Mouse (Mus musculus) MEL (cell line): ENCODE results near the gene Tmem126b. TPM values are rescaled to one million over a fixed set of nuclear protein-coding genes. Genes with fewer than 3 reads are reported as not detected.

Experiments
- DNase-seq: peaks from one replicate; pipeline ENCODE4 v3.0.0; 2011; ENCODE audit warnings: low read depth, low spot score
- H3K27ac ChIP-seq: 2 replicates; pipeline ENCODE4 v1.5.1; 2012; ENCODE audit warnings: low read depth, mild to moderate bottlenecking, control low read depth, low read length, moderate library complexity; ENCODE audit not compliant: control insufficient read depth
- H3K27me3 ChIP-seq, 2 experiments: fragments of 150-350 bp in 1 of 2; sonication (generic) in 1 of 2; 2 replicates each; pipeline ENCODE4 v1.6.1; 2012; ENCODE audit warnings: low read length in 2 of 2, mild to moderate bottlenecking in 2 of 2, improper control_type of control experiment in 1 of 2, moderate library complexity in 1 of 2; ENCODE audit not compliant: insufficient read depth in 2 of 2, control insufficient read depth in 1 of 2
- H3K36me3 ChIP-seq, 2 experiments: 2 replicates each; pipeline ENCODE4 v1.6.1; 2012 to 2014; ENCODE audit warnings: low read length in 2 of 2, improper control_type of control experiment in 1 of 2, inconsistent platforms in 1 of 2, mild to moderate bottlenecking in 1 of 2; ENCODE audit not compliant: insufficient read depth in 2 of 2, control insufficient read depth in 1 of 2
- H3K4me1 ChIP-seq, 2 experiments: fragments of 150-350 bp in 1 of 2; sonication (generic) in 1 of 2; 2 replicates each; pipeline ENCODE4 v1.6.1; 2012; ENCODE audit warnings: low read length in 2 of 2, improper control_type of control experiment in 1 of 2, mild to moderate bottlenecking in 1 of 2; ENCODE audit not compliant: insufficient read depth in 2 of 2, control insufficient read depth in 1 of 2
- H3K4me3 ChIP-seq, 2 experiments: fragments of 150-350 bp in 1 of 2; sonication (generic) in 1 of 2; 2 replicates each; pipeline ENCODE4 v1.5.1; 2012; ENCODE audit warnings: low read depth in 2 of 2, low read length in 2 of 2, mild to moderate bottlenecking in 2 of 2, moderate library complexity in 2 of 2, control low read depth in 1 of 2, improper control_type of control experiment in 1 of 2; ENCODE audit not compliant: control insufficient read depth in 1 of 2, insufficient read depth in 1 of 2
- H3K79me2 ChIP-seq: 2 replicates; pipeline ENCODE4 v1.6.1; 2012; ENCODE audit warnings: mild to moderate bottlenecking, low read length, moderate library complexity; ENCODE audit not compliant: control insufficient read depth, poor library complexity, insufficient read depth
- H3K9ac ChIP-seq: 2 replicates; pipeline ENCODE4 v1.6.1; 2012; ENCODE audit warnings: low read depth, mild to moderate bottlenecking, control low read depth, low read length, moderate library complexity; ENCODE audit not compliant: control insufficient read depth, poor library complexity, severe bottlenecking
- H3K9me3 ChIP-seq: fragments of 150-350 bp; sonication (generic); replicated peaks from 2 replicates; pipeline ENCODE4 v1.6.1; 2012; ENCODE audit warnings: mild to moderate bottlenecking, low read length, improper control_type of control experiment, moderate library complexity; ENCODE audit not compliant: insufficient read depth
- BHLHE40 ChIP-seq: IDR thresholded peaks from 2 replicates; pipeline ENCODE4 v1.6.1; 2012; ENCODE audit warnings: low read depth, mild to moderate bottlenecking, inconsistent platforms, low read length, improper control_type of control experiment, borderline replicate concordance
- CHD2 ChIP-seq: IDR thresholded peaks from 2 replicates; pipeline ENCODE4 v1.6.1; 2011; ENCODE audit warnings: low read length, improper control_type of control experiment
- CTCF ChIP-seq, 3 experiments: IDR thresholded peaks in 2 of 3; conservative IDR thresholded peaks in 1 of 3; 2 replicates each; pipeline ENCODE4 v1.5.1; 2011 to 2012; ENCODE audit warnings: low read length in 3 of 3, low read depth in 2 of 3, mild to moderate bottlenecking in 2 of 3, improper control_type of control experiment in 1 of 3, inconsistent platforms in 1 of 3, mixed read lengths in 1 of 3, moderate library complexity in 1 of 3; ENCODE audit not compliant: control insufficient read depth in 1 of 3, insufficient read depth in 1 of 3, poor library complexity in 1 of 3, severe bottlenecking in 1 of 3
- E2F4 ChIP-seq: IDR thresholded peaks from 2 replicates; pipeline ENCODE4 v1.6.1; 2011; ENCODE audit warnings: low read depth, low read length, improper control_type of control experiment, borderline replicate concordance
- ETS1 ChIP-seq: IDR thresholded peaks from 2 replicates; pipeline ENCODE4 v1.6.1; 2012; ENCODE audit warnings: low read depth, mild to moderate bottlenecking, inconsistent platforms, low read length, improper control_type of control experiment, moderate library complexity
- GABPA ChIP-seq: IDR thresholded peaks from 2 replicates; pipeline ENCODE4 v1.6.1; 2012; ENCODE audit warnings: low read depth, mild to moderate bottlenecking, inconsistent platforms, low read length, improper control_type of control experiment, moderate library complexity
- GATA1 ChIP-seq: IDR thresholded peaks from 2 replicates; pipeline ENCODE4 v1.6.1; 2011; ENCODE audit warnings: low read depth, low read length, improper control_type of control experiment
- HCFC1 ChIP-seq: IDR thresholded peaks from 2 replicates; pipeline ENCODE4 v1.6.1; 2012; ENCODE audit warnings: low read depth, mild to moderate bottlenecking, inconsistent platforms, low read length, improper control_type of control experiment, moderate library complexity
- JUND ChIP-seq: IDR thresholded peaks from 2 replicates; pipeline ENCODE4 v1.6.1; 2011; ENCODE audit warnings: low read depth, mild to moderate bottlenecking, improper control_type of control experiment, low read length
- MAX ChIP-seq: IDR thresholded peaks from 2 replicates; pipeline ENCODE4 v1.6.1; 2011; ENCODE audit warnings: low read length, improper control_type of control experiment
- MXI1 ChIP-seq: IDR thresholded peaks from 2 replicates; pipeline ENCODE4 v1.6.1; 2011; ENCODE audit warnings: mild to moderate bottlenecking, low read depth, low read length, improper control_type of control experiment
- MYB ChIP-seq: IDR thresholded peaks from 2 replicates; pipeline ENCODE4 v1.6.1; 2011; ENCODE audit warnings: mild to moderate bottlenecking, low read depth, low read length, improper control_type of control experiment
- MYC ChIP-seq: IDR thresholded peaks from 2 replicates; pipeline ENCODE4 v1.6.1; 2011; ENCODE audit warnings: low read depth, mild to moderate bottlenecking, low read length, improper control_type of control experiment, moderate library complexity
- POLR2AphosphoS2 ChIP-seq: IDR thresholded peaks from 2 replicates; pipeline ENCODE4 v1.6.1; 2011; ENCODE audit warnings: low read length, improper control_type of control experiment
- POLR2AphosphoS5 ChIP-seq: IDR thresholded peaks from 2 replicates; pipeline ENCODE4 v1.6.1; 2012; ENCODE audit warnings: low read depth, borderline replicate concordance, mild to moderate bottlenecking, inconsistent platforms, low read length, moderate library complexity, mixed read lengths
- TCF12 ChIP-seq: IDR thresholded peaks from 2 replicates; pipeline ENCODE4 v1.6.1; 2014; ENCODE audit warnings: low read depth, mild to moderate bottlenecking, inconsistent platforms, low read length, improper control_type of control experiment, moderate library complexity
- USF2 ChIP-seq, 2 experiments: IDR thresholded peaks; 2 replicates each; pipeline ENCODE4 v1.6.1; 2011 to 2012; ENCODE audit warnings: improper control_type of control experiment in 2 of 2, low read length in 2 of 2, borderline replicate concordance in 1 of 2, inconsistent platforms in 1 of 2, low read depth in 1 of 2, mild to moderate bottlenecking in 1 of 2; ENCODE audit not compliant: insufficient read depth in 1 of 2
- ZKSCAN1 ChIP-seq: IDR thresholded peaks from 2 replicates; pipeline ENCODE4 v1.6.1; 2012; ENCODE audit warnings: low read depth, mild to moderate bottlenecking, inconsistent platforms, low read length, improper control_type of control experiment, moderate library complexity
- ZNF384 ChIP-seq: IDR thresholded peaks from 2 replicates; pipeline ENCODE4 v1.6.1; 2012; ENCODE audit warnings: low read depth, mild to moderate bottlenecking, inconsistent platforms, low read length, improper control_type of control experiment
- polyA plus RNA-seq, 2 experiments: library from polyadenylated mRNA; stranded (reverse) in 1 of 2; unstranded in 1 of 2; fragments of >175 nt in 1 of 2; fragments of >200 nt in 1 of 2; gene quantifications; 2 replicates each; pipeline versions ENCODE4 v1.2.1 to v1.2.4; 2012; ENCODE audit warnings: low replicate concordance in 2 of 2, low read depth in 1 of 2; ENCODE audit not compliant: insufficient read length in 2 of 2, insufficient read depth in 1 of 2, missing spikeins in 1 of 2
- total RNA-seq: library from RNA; depleted of rRNA; stranded (reverse); fragments of 300-350 nt; gene quantifications from 2 replicates; pipeline ENCODE4 v1.2.3, GENCODE M21; 2012

Gene Tmem126b
- total and polyA plus RNA-seq, 3 experiments = 7.9 to 8.1 TPM; not detected in 1

- Histone ChIP-seq H3K9me3 (no peaks in the 10 kb centered on the region), H3K27ac (no peak overlapping the region), H3K9ac (no peak overlapping the region), H3K4me3 (no peak overlapping the region), H3K27me3 (peaks cover 3 to 14% of the 10 kb centered on the region in 2 experiments; a peak in 3 of 4 replicates), H3K36me3 (no peaks in the 10 kb centered on the region), H3K79me2 (no peaks in the 10 kb centered on the region), H3K4me1 (no peaks in the 10 kb centered on the region)
- TF ChIP-seq MYB = no peak
- TF ChIP-seq POLR2AphosphoS5 = no peak
- TF ChIP-seq ZNF384 = no peak
- no peak for TF ChIP-seq GABPA
- TF ChIP-seq ZKSCAN1 = no peak
- TF ChIP-seq USF2 (IDR thresholded peaks at IDR 0.05; ENCODE audit: borderline replicate concordance in 1 of 2, insufficient read depth in 1 of 2, low read depth in 1 of 2, low read length in 2 of 2) = no peak
- TF ChIP-seq POLR2AphosphoS2 = no peak
- no peak for TF ChIP-seq HCFC1
- TF ChIP-seq TCF12 = no peak
- TF ChIP-seq E2F4 = no peak
- no peak for TF ChIP-seq JUND
- TF ChIP-seq BHLHE40 = no peak
- no peak for TF ChIP-seq MAX
- TF ChIP-seq ETS1 = no peak
- no peak for TF ChIP-seq GATA1
- no peak for TF ChIP-seq MYC
- TF ChIP-seq CHD2 = no peak
- TF ChIP-seq CTCF (IDR thresholded peaks at IDR 0.05 in 2 of 3, conservative IDR thresholded peaks at IDR 0.05 in 1 of 3; ENCODE audit: control insufficient read depth in 1 of 3, insufficient read depth in 1 of 3, low read depth in 2 of 3, low read length in 3 of 3, poor library complexity in 1 of 3, severe bottlenecking in 1 of 3) = no peak
- no peak for DNase-seq
These were observed 6.8 kb upstream of the Tmem126b start for GRCm38 (mm10) chr7:90482607-90483006.

DNA sequence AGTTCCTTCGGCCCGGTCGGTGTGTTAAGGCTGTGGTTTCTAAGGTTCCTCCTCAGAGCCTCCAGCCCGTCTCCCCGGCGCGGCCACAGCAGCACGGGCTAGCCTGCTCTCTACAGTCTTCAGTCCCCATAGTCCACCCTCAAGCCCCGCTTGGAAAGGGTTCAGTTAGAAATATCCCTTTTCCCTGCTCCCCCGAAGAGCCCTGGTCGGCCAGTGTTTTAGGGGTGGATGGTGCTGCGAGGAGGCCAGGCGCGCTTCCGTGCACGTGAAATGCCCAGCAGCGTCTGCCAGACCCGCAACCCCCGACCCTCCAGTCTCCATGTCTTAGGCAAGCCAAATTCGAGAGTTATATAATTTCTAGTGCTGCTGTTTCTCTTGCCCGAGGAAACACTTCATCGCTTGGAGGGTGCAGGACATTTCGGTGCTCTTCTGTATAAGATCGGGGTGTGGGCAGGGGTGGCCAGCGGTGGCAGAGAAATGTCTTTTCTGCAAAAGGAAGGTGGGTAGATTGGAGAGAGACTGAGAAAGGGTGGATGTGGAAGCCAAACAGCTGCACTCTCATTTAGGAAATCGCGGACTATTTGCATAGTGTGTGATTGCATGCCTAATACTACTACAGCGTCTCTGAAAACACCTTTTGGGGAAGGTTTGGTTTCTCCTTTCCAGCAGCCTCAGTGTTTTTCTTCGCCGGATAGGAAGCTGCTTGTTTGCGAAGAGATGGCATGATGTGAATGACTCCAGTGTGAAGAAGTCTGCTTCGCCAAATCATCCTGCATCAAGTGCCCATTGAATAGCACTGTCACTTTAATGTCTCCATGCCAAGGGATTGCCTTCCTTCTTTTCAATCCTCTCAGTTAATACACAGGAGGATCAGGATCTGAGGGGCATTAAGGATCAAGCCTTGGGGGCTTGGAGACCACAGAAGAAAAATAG is 778 bp upstream of the Tmem126b start, which contains the start of gene Dlg2:
Gene Dlg2 (plus strand): TSS at position 360 of the 933 bp plus-strand sequence.
- Histone ChIP-seq H3K79me2 (peaks cover 2% of the 10 kb centered on the region; the same call in 1 of the 2 replicates), H3K4me1 (peaks cover 0 to 8% of the 10 kb centered on the region in 2 experiments; a peak in 2 of 4 replicates), H3K9ac (peak within 1 kb of the TSS; percentile 75), H3K27me3 (peaks cover 1 to 20% of the 10 kb centered on the region in 2 experiments; a peak in 2 of 4 replicates), H3K4me3 (peak within 1 kb of the TSS; percentile 74 to 85), H3K27ac (peak within 1 kb of the TSS; percentile 73), H3K9me3 (no peaks in the 10 kb centered on the region), H3K36me3 (peaks cover 0 to 11% of the 10 kb centered on the region in 2 experiments; a peak in 3 of 4 replicates)
- peak; percentile 21; the same call in 1 of the 2 replicates for TF ChIP-seq BHLHE40
- no peak for TF ChIP-seq POLR2AphosphoS2
- peak; percentile 19; the same call in 1 of the 2 replicates for TF ChIP-seq MXI1
- peak; percentile 45 for DNase-seq
